Mouse (Mus musculus) embryonic facial prominence, embryonic 11.5 days (tissue): ENCODE results near the gene Spred2. TPM values are rescaled to one million over a fixed set of nuclear protein-coding genes. Genes with fewer than 3 reads are reported as not detected.

Experiments used
- ATAC-seq: fragments of 200-750 bp; cut with Nextera tagmentation; replicated peaks from 2 replicates; pipeline ENCODE4 v1.8.0; 2017; ENCODE audit warnings: low read depth; ENCODE audit not compliant: insufficient number of reproducible peaks, low FRiP score, low TSS enrichment
- DNase-seq: peaks from one replicate; pipeline ENCODE4 v3.0.0-alpha.2; 2015; ENCODE audit warnings: low spot score
- H3K27ac ChIP-seq: fragments of 300-500 bp; sonication (generic); replicated peaks from 2 replicates; pipeline ENCODE4 v1.5.1; 2014; ENCODE audit warnings: mild to moderate bottlenecking, low read depth, low read length, control low read depth
- H3K27me3 ChIP-seq: fragments of 300-500 bp; sonication (generic); 2 replicates; pipeline ENCODE4 v1.6.1; 2014; ENCODE audit warnings: mild to moderate bottlenecking, low read length, moderate library complexity, mixed read lengths; ENCODE audit not compliant: control insufficient read depth, insufficient read depth
- H3K36me3 ChIP-seq: fragments of 300-500 bp; sonication (generic); replicated peaks from 2 replicates; pipeline ENCODE4 v1.6.1; 2014; ENCODE audit warnings: low read depth, mild to moderate bottlenecking, low read length, moderate library complexity, mixed read lengths; ENCODE audit not compliant: control insufficient read depth, insufficient read depth
- H3K4me1 ChIP-seq: fragments of 300-500 bp; sonication (generic); 2 replicates; pipeline ENCODE4 v1.6.1; 2014; ENCODE audit warnings: low read length, mixed read lengths; ENCODE audit not compliant: control insufficient read depth, insufficient read depth
- H3K4me2 ChIP-seq: fragments of 300-500 bp; sonication (generic); 2 replicates; pipeline ENCODE4 v1.6.1; 2014; ENCODE audit warnings: low read depth, mild to moderate bottlenecking, control low read depth, low read length, moderate library complexity
- H3K4me3 ChIP-seq: fragments of 300-500 bp; sonication (generic); 2 replicates; pipeline ENCODE4 v1.5.1; 2014; ENCODE audit warnings: low read depth, low read length, control low read depth
- H3K9ac ChIP-seq: fragments of 300-500 bp; sonication (generic); replicated peaks from 2 replicates; pipeline ENCODE4 v1.6.1; 2014; ENCODE audit warnings: mild to moderate bottlenecking, control low read depth, low read length
- H3K9me3 ChIP-seq: fragments of 300-500 bp; sonication (generic); replicated peaks from 2 replicates; pipeline ENCODE4 v1.6.1; 2016; ENCODE audit warnings: mild to moderate bottlenecking, low read length, inconsistent platforms, mixed read lengths; ENCODE audit not compliant: control insufficient read depth
- WGBS: fragments of 180-500 bp; shearing (Covaris S2); extraction: QIAGEN DNeasy Blood & Tissue Kit; methylation state at CpG from one replicate; pipeline ENCODE4 v1.1.7; 2014; 5-methylcytosine and 5-hydroxymethylcytosine counted together
- polyA plus RNA-seq: library from polyadenylated mRNA; unstranded; fragments of >200 nt; fragmentation: Nextera tagmentation; extraction: Ambion mirVana; gene quantifications from 2 replicates; pipeline ENCODE4 v1.2.1, GENCODE M21; 2014

The Spred2 gene
- polyA plus RNA-seq, 1 experiment from 2014 or later, result 6.4 TPM

GRCm38 (mm10) chr11:19949725-19950124 is 25.6 kb downstream of the Spred2 start:
- Histone ChIP-seq H3K27me3 (no peaks in the 10 kb centered on the region), H3K4me2 (no peak overlapping the region), H3K4me3 (no peak overlapping the region), H3K4me1 (no peaks in the 10 kb centered on the region), H3K9me3 (no peaks in the 10 kb centered on the region), H3K27ac (no peak overlapping the region), H3K9ac (no peak overlapping the region), H3K36me3 (no peaks in the 10 kb centered on the region)
- 79% methylated on average over 5 of the region's 5 CpGs for WGBS
- DNase-seq (no peak), ATAC-seq (no peak)

- Histone ChIP-seq H3K9ac (no peak overlapping the region), H3K4me3 (no peak overlapping the region), H3K4me1 (no peaks in the 10 kb centered on the region), H3K9me3 (no peaks in the 10 kb centered on the region), H3K27ac (no peak overlapping the region), H3K4me2 (no peak overlapping the region), H3K27me3 (no peaks in the 10 kb centered on the region), H3K36me3 (no peaks in the 10 kb centered on the region)
- DNase-seq (no peak), ATAC-seq (no peak)
- 80% methylated on average over 8 of the region's 8 CpGs for WGBS
These were observed 26.0 kb downstream of the Spred2 start for GRCm38 (mm10) chr11:19950169-19950568.

GRCm38 (mm10) chr11:19952963-19953362 is 28.8 kb downstream of the Spred2 start:
- Histone ChIP-seq H3K27me3 (no peaks in the 10 kb centered on the region), H3K4me3 (no peak overlapping the region), H3K4me1 (no peaks in the 10 kb centered on the region), H3K4me2 (no peak overlapping the region), H3K36me3 (no peaks in the 10 kb centered on the region), H3K27ac (no peak overlapping the region), H3K9ac (no peak overlapping the region), H3K9me3 (no peaks in the 10 kb centered on the region)
- 65% methylated on average over 8 of the region's 8 CpGs for WGBS
- DNase-seq, result no peak
- ATAC-seq, result no peak

- Histone ChIP-seq H3K27ac (no peak overlapping the region), H3K4me1 (no peaks in the 10 kb centered on the region), H3K9me3 (no peaks in the 10 kb centered on the region), H3K4me3 (no peak overlapping the region), H3K4me2 (no peak overlapping the region), H3K9ac (no peak overlapping the region), H3K36me3 (no peaks in the 10 kb centered on the region), H3K27me3 (no peaks in the 10 kb centered on the region)
- DNase-seq, result no peak
- 92% methylated on average over 7 of the region's 7 CpGs for WGBS
- no peak for ATAC-seq
These were observed 29.7 kb downstream of the Spred2 start for GRCm38 (mm10) chr11:19953919-19954318.

GRCm38 (mm10) chr11:19955069-19955468 is 30.9 kb downstream of the Spred2 start:
- WGBS, result 73% methylated on average over 9 of the region's 9 CpGs
- Histone ChIP-seq H3K9ac (no peak overlapping the region), H3K4me2 (no peak overlapping the region), H3K27me3 (no peaks in the 10 kb centered on the region), H3K27ac (no peak overlapping the region), H3K4me1 (no peaks in the 10 kb centered on the region), H3K9me3 (no peaks in the 10 kb centered on the region), H3K36me3 (no peaks in the 10 kb centered on the region), H3K4me3 (no peak overlapping the region)
- ATAC-seq (no peak), DNase-seq (no peak)

GRCm38 (mm10) chr11:19955701-19956100 is 31.5 kb downstream of the Spred2 start:
- WGBS, result 86% methylated on average over 6 of the region's 6 CpGs
- H3K27me3 ChIP-seq, result no peaks in the 10 kb centered on the region
- DNase-seq, result no peak

GRCm38 (mm10) chr11:19959006-19959405 is 34.8 kb downstream of the Spred2 start:
- H3K9me3 ChIP-seq, result no peaks in the 10 kb centered on the region
- ATAC-seq (no peak), DNase-seq (no peak)
- H3K9ac ChIP-seq, result no peak overlapping the region
- WGBS, result 92% methylated on average over 3 of the region's 3 CpGs
- H3K4me3 ChIP-seq, result no peak overlapping the region
- H3K4me1 ChIP-seq, result peaks cover 4% of the 10 kb centered on the region; the same call in 1 of the 2 replicates
- no peak overlapping the region for H3K4me2 ChIP-seq
- no peaks in the 10 kb centered on the region for H3K36me3 ChIP-seq
- H3K27ac ChIP-seq, result no peak overlapping the region
- H3K27me3 ChIP-seq, result no peaks in the 10 kb centered on the region

More at GRCm38 (mm10) chr11:19955701-19956100, 31.5 kb downstream of the Spred2 start:
- H3K9me3 ChIP-seq, result no peaks in the 10 kb centered on the region
- no peak for ATAC-seq
- no peak overlapping the region for H3K27ac ChIP-seq
- no peak overlapping the region for H3K4me3 ChIP-seq
- no peaks in the 10 kb centered on the region for H3K36me3 ChIP-seq
- H3K4me1 ChIP-seq, result no peaks in the 10 kb centered on the region
- no peak overlapping the region for H3K9ac ChIP-seq
- no peak overlapping the region for H3K4me2 ChIP-seq

GRCm38 (mm10) chr11:19959897-19960296 is 35.7 kb downstream of the Spred2 start:
- Histone ChIP-seq H3K4me2 (no peak overlapping the region), H3K4me3 (no peak overlapping the region), H3K36me3 (no peaks in the 10 kb centered on the region), H3K27ac (no peak overlapping the region), H3K4me1 (peaks cover 4% of the 10 kb centered on the region; the same call in 1 of the 2 replicates), H3K9ac (no peak overlapping the region), H3K27me3 (no peaks in the 10 kb centered on the region), H3K9me3 (no peaks in the 10 kb centered on the region)
- no peak for DNase-seq
- no peak for ATAC-seq
- WGBS, result 78% methylated on average over 5 of the region's 5 CpGs
